Comparison of ENCODE assay signal across 16 mouse cellular contexts in the genomic region with DNA sequence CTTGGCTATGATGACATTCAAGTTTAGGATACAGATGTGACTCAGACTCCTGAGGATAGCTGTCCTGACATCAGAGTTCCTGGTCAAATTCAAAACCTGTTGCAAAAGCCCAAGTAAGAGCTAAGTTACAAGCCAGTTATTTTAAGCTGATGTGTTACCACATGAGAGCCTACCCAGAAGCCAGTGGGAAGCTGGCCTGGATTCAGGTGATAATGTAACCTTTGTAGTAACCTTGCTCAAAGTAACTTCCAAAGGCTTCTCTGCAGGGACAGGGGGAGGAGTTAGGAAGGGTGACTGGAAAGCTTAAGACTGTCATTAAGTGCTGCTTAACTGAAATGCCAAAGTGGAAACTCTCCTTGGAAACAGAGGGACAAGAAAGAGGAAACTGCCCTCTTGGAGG.
DNase-seq lines count a peak whose midpoint lies in the region; ATAC-seq and TF ChIP-seq lines count a peak whose summit lies in the region.
"Had no signal": no experiment of that assay in that cellular context is flagged by ENCODE, and none has a peak within 500 bp of the region (broad histone marks: within the 10 kb centered on the region; RNA-seq: fewer than 3 reads in every experiment).

No protein-coding gene starts in this region.

- no peak for ATAC-seq in liver, embryonic 12.5 days
- ATAC-seq in heart, embryonic 14.5 days (ENCODE audit: insufficient number of reproducible peaks, insufficient read depth, low FRiP score, low read depth) = peak; percentile 61; the same call in 1 of the 2 replicates
- ATAC-seq: hindbrain, postnatal 0 days had no signal

- H3K4me3 ChIP-seq in liver, adult 2 months (ENCODE audit: insufficient read depth, low read depth, low read length) = no peak overlapping the region
- H3K4me3 ChIP-seq in liver, embryonic 12.5 days = no peak overlapping the region
- H3K4me3 ChIP-seq in heart, embryonic 14.5 days (ENCODE audit: control insufficient read depth in 1 of 2, insufficient read depth in 1 of 2, low read depth in 1 of 2, low read length in 2 of 2) = no peak overlapping the region
- H3K4me3 ChIP-seq: forebrain, embryonic 10.5 days; left cerebral cortex, adult 2 months; limb, embryonic 13.5 days; neural tube, embryonic 12.5 days had no signal

- peak overlapping the region; percentile 77 for H3K27ac ChIP-seq in liver, adult 2 months (replicated peaks; ENCODE audit: insufficient read depth, low read depth, low read length)
- no peak overlapping the region for H3K27ac ChIP-seq in liver, embryonic 12.5 days
- H3K27ac ChIP-seq in heart, embryonic 14.5 days (replicated peaks in 1 of 2; ENCODE audit: control insufficient read depth in 1 of 2, insufficient read depth in 1 of 2, low read depth in 2 of 2, low read length in 2 of 2) = peak overlapping the region; percentile 95
- H3K27ac ChIP-seq: forebrain, embryonic 10.5 days; hindbrain, postnatal 0 days; left cerebral cortex, adult 2 months; limb, embryonic 13.5 days; macrophage; neural tube, embryonic 12.5 days had no signal

- H3K9ac ChIP-seq in liver, adult 2 months (ENCODE audit: low read depth, low read length) = no peak overlapping the region
- H3K9ac ChIP-seq in liver, embryonic 12.5 days = no peak overlapping the region
- H3K9ac ChIP-seq in heart, embryonic 14.5 days (ENCODE audit: low read length) = peak overlapping the region; percentile 52; the same call in 1 of the 2 replicates
- H3K9ac ChIP-seq: limb, embryonic 13.5 days; neural tube, embryonic 12.5 days had no signal

- H3K9me3 ChIP-seq in liver, embryonic 12.5 days (replicated peaks) = no peaks in the 10 kb centered on the region
- no peaks in the 10 kb centered on the region for H3K9me3 ChIP-seq in heart, embryonic 14.5 days (ENCODE audit: control insufficient read depth, low read length)
- H3K9me3 ChIP-seq: forebrain, embryonic 10.5 days; limb, embryonic 13.5 days; neural tube, embryonic 12.5 days had no signal

- peak; percentile 34 for DNase-seq in adrenal gland, postnatal 10 days
- DNase-seq in adrenal gland, adult 8-10 months = no peak
- peak; percentile 94 for DNase-seq in liver, adult 2 months (ENCODE audit: extremely low read depth, low read depth, low spot score)
- DNase-seq in lung, postnatal 36 days = peak; percentile 80
- no peak for DNase-seq in right cerebral cortex, postnatal 10 days (ENCODE audit: low spot score in 2 of 2)
- no peak for DNase-seq in ovary, adult 18-20 months (ENCODE audit: low spot score)
- DNase-seq: cerebellum, adult 9-11 months; thymus, adult 2 months had no signal

- H3K79me2 ChIP-seq in liver, adult 2 months (ENCODE audit: control insufficient read depth, insufficient read depth, low read length) = peaks cover 5% of the 10 kb centered on the region; the same call in 1 of the 2 replicates

- TF ChIP-seq CTCF in liver, adult 2 months (IDR thresholded peaks at IDR 0.05; ENCODE audit: low read depth, low read length) = no peak

- H3K27me3 ChIP-seq in liver, adult 2 months (ENCODE audit: control insufficient read depth, insufficient read depth, low read length) = no peaks in the 10 kb centered on the region
- no peaks in the 10 kb centered on the region for H3K27me3 ChIP-seq in liver, embryonic 12.5 days (replicated peaks)
- no peaks in the 10 kb centered on the region for H3K27me3 ChIP-seq in heart, embryonic 14.5 days (ENCODE audit: control insufficient read depth, insufficient read depth, low read length)
- H3K27me3 ChIP-seq: limb, embryonic 13.5 days; neural tube, embryonic 12.5 days had no signal

- H3K36me3 ChIP-seq in liver, adult 2 months (ENCODE audit: control insufficient read depth, insufficient read depth, low read length) = no peaks in the 10 kb centered on the region
- H3K36me3 ChIP-seq in liver, embryonic 12.5 days = no peaks in the 10 kb centered on the region
- peaks cover 10% of the 10 kb centered on the region; the same call in 1 of the 2 replicates for H3K36me3 ChIP-seq in heart, embryonic 14.5 days (ENCODE audit: control insufficient read depth, insufficient read depth, low read length)
- H3K36me3 ChIP-seq: forebrain, embryonic 10.5 days; limb, embryonic 13.5 days; neural tube, embryonic 12.5 days had no signal

- no peak overlapping the region for H3K4me2 ChIP-seq in liver, embryonic 12.5 days
- peak overlapping the region; percentile 26; the same call in 1 of the 2 replicates for H3K4me2 ChIP-seq in heart, embryonic 14.5 days (ENCODE audit: low read length)
- H3K4me2 ChIP-seq: limb, embryonic 13.5 days; neural tube, embryonic 12.5 days had no signal

- peaks cover 31% of the 10 kb centered on the region for H3K4me1 ChIP-seq in liver, adult 2 months (ENCODE audit: control insufficient read depth, insufficient read depth, low read length)
- H3K4me1 ChIP-seq in liver, embryonic 12.5 days = peaks cover 10% of the 10 kb centered on the region; the same call in 1 of the 2 replicates
- H3K4me1 ChIP-seq in heart, embryonic 14.5 days (ENCODE audit: control insufficient read depth in 2 of 2, insufficient read depth in 2 of 2, low read length in 2 of 2) = peaks cover 19 to 32% of the 10 kb centered on the region in 2 experiments
- H3K4me1 ChIP-seq: neural tube, embryonic 12.5 days had no signal

- TF ChIP-seq POLR2A in liver, adult 2 months (IDR thresholded peaks at IDR 0.05; ENCODE audit: extremely low read depth, insufficient read depth, low read length) = no peak

Comparison
In these comparisons a context has a peak if more than half of its experiments do, and no peak if none do; other contexts are left out.
1. DNase-seq: peak in adrenal gland, postnatal 10 days (single experiment), liver, adult 2 months (single experiment) and lung, postnatal 36 days (single experiment); none in adrenal gland, adult 8-10 months (single experiment), right cerebral cortex, postnatal 10 days (0 of 2) and ovary, adult 18-20 months (single experiment).